Mouse (Mus musculus) CH12.LX (cell line): ENCODE measurements around the gene Ppid.

Source experiments
- BHLHE40 ChIP-seq: IDR thresholded peaks from 2 replicates; pipeline ENCODE4 v1.6.1; 2011; ENCODE audit warnings: mild to moderate bottlenecking, low read depth, low read length, improper control_type of control experiment
- CHD2 ChIP-seq: IDR thresholded peaks from 2 replicates; pipeline ENCODE4 v1.6.1; 2011; ENCODE audit warnings: low read length, improper control_type of control experiment
- EP300 ChIP-seq: IDR thresholded peaks from 2 replicates; pipeline ENCODE4 v1.6.1; 2011; ENCODE audit warnings: low read length, improper control_type of control experiment
- GABPA ChIP-seq: IDR thresholded peaks from 2 replicates; pipeline ENCODE4 v1.6.1; 2012; ENCODE audit warnings: low read depth, low read length, improper control_type of control experiment, inconsistent platforms; ENCODE audit not compliant: insufficient replicate concordance
- NELFE ChIP-seq: IDR thresholded peaks from 2 replicates; pipeline ENCODE4 v1.6.1; 2011; ENCODE audit warnings: low read depth, low read length, improper control_type of control experiment
- USF2 ChIP-seq: conservative IDR thresholded peaks from 2 replicates; pipeline ENCODE4 v1.6.1; 2011; ENCODE audit warnings: low read depth, low read length, improper control_type of control experiment
- ZNF384 ChIP-seq: IDR thresholded peaks from 2 replicates; pipeline ENCODE4 v1.6.1; 2012; ENCODE audit warnings: low read depth, low read length, improper control_type of control experiment, inconsistent platforms

DNA sequence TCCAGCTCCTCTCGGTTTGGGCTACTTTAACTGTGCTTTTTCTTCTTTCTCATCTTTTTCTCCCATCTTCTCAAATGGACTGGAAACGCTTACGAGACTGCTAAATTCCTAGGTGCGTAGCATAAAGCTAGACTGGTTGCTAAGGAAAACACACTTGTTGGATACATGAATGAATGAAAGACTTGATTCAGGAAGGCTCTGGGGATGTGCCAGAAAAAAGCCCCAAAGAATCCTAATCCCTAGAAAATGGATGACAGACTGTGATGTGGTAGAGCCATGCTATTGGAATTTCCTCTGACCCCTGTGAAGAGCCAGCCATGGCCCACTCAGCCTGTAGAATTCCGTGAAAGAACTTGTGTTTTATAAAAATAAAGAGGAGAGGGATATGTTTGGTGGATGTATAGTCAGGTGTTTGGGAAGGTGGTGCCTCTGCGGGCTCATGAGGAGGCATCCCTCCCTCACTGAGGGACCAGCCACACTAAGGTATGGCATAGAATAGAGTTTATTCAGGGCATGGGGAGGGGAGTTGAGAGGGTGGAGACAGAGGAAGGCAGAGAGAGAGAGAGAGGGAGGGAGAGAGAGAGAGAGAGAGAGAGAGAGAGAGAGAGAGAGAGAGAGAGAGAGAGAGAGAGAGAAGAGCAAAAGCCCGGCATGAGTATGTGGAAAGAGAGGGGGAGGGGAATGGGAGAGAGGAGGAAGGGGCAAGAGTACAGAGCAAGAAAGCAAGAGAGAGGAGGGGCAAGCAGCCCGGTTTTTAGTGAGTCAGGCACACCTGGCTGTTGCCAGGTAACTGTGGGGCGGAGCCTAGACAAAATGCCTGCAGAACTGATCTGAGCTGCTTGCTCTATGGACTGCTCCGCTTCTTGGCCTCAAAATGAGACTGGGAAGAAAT is 15.3 kb upstream of the Ppid start:
- no peak for TF ChIP-seq GABPA
- TF ChIP-seq NELFE, result no peak
- no peak for TF ChIP-seq CHD2
- TF ChIP-seq USF2, result no peak
- TF ChIP-seq EP300, result no peak
- no peak for TF ChIP-seq BHLHE40
- TF ChIP-seq ZNF384, result no peak
